Mouse (Mus musculus): ENCODE results near the gene Tmtc2.

The Tmtc2 gene

GRCm38 (mm10) chr10:105405856-105406527 is 168.3 kb downstream of the Tmtc2 start:
- no peak for DNase-seq

GRCm38 (mm10) chr10:105403931-105404330 is 170.3 kb downstream of the Tmtc2 start:
- no peak for DNase-seq

DNA sequence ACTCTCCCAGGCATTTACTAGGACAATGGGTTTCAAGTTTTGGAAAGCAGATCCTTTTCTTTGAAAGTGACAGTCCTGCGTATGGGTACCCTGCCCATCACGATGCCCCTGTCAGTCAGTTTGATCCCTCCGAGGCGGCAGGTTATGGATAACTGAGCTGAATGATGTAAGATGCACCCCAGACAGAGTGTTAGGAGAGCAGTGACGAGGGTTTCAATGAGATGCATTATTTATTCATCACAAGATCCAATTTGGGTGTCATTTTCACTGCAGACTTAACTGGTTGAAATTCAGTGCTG is 171.8 kb downstream of the Tmtc2 start:
- no peak for DNase-seq

GRCm38 (mm10) chr10:105401754-105402480 is 172.3 kb downstream of the Tmtc2 start:
- no peak for DNase-seq

- DNase-seq, result no peak
These were observed 174.9 kb downstream of the Tmtc2 start for GRCm38 (mm10) chr10:105399316-105399715.

GRCm38 (mm10) chr10:105384065-105384464 is 190.2 kb downstream of the Tmtc2 start:
- DNase-seq, result no peak

DNA sequence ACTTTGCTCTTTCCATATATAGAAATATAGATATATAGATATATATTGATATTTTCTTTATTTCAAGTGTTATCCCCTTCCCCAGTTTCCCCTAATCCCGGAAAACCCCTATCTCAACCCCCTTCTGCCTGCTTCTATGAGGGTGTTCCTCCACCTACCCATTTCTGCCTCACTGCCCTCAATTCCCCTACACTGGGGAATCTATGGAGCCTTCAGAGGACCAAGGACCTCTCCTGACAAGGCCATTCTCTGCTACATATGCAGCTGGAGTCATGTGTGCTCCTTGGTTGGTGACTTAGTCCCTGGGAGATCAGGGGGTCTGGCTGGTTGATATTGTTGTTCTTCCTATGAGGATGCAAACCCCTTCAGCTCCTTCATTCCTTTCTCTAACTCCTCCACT is 192.5 kb downstream of the Tmtc2 start:
- no peak for DNase-seq

- no peak for DNase-seq
These were observed 193.0 kb downstream of the Tmtc2 start for GRCm38 (mm10) chr10:105381202-105381601.

GRCm38 (mm10) chr10:105380584-105380983 is 193.7 kb downstream of the Tmtc2 start:
- DNase-seq, result no peak

- DNase-seq, result no peak
These were observed 196.5 kb downstream of the Tmtc2 start for GRCm38 (mm10) chr10:105377711-105378110.

DNA sequence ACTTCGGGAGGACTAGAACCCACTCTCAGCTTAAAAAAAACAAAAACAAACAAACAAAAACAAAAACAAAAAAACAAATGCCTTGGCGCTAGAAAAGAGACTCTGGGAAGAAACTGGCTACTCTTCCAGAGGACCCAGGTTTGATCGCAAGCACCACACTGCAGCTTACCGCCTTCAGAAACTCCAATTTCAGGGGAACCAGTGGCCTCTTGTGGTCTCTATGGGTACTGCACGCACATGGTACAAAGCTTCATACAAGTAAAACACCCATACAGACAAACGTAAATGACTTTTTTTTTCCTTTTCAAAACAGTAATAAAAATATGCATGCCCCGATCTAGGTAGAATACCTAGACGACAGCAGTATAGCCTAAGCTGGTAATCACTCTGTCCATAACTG is 201.0 kb downstream of the Tmtc2 start:
- no peak for DNase-seq

DNA sequence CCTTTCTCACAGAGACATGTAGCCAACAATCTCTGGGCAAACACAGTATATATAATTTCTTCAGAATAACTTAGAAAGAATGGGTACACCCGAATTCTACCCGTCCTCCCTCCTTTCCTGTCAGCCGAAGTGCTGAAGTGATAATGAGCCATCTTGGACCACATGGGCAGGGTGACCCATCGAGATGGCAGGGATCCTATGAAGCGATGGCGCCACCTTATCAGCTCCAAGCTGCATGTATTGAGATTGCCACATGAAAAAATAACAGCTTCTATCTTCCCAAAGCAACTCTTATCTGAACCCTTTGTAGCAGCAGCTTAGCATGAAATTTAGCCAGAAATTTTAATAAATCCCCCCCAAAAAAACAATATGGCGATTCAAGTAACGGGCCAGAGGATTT is 206.0 kb downstream of the Tmtc2 start:
- no peak for DNase-seq

- no peak for DNase-seq
These were observed 209.8 kb downstream of the Tmtc2 start for GRCm38 (mm10) chr10:105364480-105364879.

GRCm38 (mm10) chr10:105350301-105350700 is 223.9 kb downstream of the Tmtc2 start:
- DNase-seq, result no peak

GRCm38 (mm10) chr10:105345920-105346319 is 228.3 kb downstream of the Tmtc2 start:
- no peak for DNase-seq

GRCm38 (mm10) chr10:105332856-105333255 is 241.4 kb downstream of the Tmtc2 start:
- DNase-seq, result no peak

DNA sequence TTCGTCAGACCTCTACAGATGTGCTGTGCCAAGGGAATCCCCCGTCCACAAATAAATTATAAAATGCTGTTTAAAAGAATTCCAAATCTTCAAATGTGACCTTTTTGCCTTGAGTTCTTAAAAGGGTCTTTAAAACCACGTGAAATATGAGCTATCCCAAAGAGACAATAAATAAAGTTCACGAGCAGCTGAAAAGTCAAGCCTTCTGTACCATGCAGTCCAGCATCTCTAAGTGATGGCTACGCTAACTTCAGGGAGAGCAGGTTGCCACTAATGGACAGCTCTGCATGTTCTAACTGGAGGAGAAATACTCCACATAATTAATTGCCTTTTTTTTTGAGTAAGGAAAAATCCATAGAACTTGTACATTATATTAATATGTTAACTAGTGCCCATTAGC is 243.9 kb downstream of the Tmtc2 start:
- DNase-seq, result no peak

DNA sequence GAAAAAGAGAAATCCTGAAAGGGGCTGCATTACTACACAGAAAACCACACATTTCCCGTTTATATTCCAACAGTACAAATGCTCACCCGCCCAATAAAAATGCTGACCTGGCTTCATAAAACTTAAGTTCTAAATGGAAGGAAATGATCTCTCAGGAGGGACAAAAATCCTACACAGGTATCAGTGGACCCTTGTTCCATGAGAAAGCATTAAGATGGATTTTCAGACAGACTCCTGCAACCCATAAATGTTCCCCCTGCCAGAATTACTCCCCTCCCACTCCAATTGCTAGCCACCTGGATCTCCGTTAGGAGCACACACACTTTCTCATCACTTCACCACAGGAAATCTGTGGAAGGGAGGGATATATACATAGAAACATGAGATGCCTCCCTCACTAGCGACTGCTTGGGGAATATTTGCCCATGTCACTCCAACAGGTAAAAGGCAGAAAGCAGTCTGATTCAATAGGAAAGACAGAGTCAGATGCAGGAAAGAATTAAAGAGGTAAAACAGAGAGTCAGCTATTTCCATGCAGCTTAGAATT is 250.5 kb downstream of the Tmtc2 start:
- no peak for DNase-seq

- DNase-seq, result no peak
These were observed 254.8 kb downstream of the Tmtc2 start for GRCm38 (mm10) chr10:105319299-105320057.

DNA sequence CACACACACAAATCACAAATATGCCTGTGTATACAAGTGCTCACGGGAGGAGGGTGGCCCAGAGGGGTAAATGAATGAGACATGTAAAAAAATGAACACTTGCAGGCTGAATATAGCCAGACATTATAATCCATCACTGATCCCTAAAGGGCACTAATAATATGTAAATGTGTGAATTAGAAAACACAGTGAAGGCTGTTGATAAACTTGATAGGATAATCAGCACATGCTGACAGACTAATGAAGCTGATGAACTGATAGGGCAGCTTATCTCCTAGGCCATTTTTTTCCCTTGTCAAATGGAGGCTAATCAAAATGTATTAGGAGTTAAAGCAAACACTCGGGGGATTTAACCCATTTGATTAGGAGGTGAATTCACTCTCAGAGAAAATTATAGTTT is 255.4 kb downstream of the Tmtc2 start:
- no peak for DNase-seq

- no peak for DNase-seq
These were observed 261.3 kb downstream of the Tmtc2 start for GRCm38 (mm10) chr10:105312986-105313385.

GRCm38 (mm10) chr10:105297560-105297959 is 276.7 kb downstream of the Tmtc2 start:
- DNase-seq, result no peak

DNA sequence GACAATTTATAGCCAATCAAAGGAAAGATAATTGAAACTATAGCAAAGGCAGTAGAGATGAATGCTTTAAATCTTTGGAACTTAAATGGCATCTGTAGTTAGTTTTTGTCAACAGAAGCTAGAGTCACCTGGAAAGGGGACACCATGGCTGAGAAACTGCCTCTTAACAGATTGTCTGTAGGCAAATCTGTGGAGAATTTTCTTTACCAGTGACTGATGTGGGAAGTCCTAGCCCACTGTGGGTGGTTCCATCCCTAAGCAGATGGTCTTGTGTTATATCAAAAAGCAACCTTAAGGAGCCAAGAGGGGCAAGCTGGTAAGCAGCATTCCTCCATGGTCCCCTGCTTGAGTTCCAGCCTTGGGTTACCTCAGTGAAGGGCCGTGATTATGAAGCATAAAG is 281.3 kb downstream of the Tmtc2 start:
- DNase-seq, result no peak

DNA sequence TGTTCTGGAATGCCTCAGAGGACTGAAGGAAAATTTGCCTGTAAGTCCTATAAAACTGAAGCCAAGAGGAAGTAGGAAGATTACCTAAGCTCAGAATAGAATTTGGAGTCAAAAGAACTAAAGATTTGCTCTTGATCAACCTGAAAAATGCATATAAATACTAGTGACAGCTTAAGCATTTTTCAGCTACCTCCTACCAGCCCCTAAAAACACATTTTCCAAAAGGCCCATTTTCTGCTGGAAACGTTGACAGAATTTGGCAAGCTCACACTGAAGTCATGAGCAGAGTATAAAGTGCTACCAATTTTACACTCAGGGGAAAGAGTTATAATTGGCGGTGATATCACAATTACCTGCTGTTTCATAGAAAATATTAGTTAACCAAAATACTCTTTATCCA is 285.8 kb downstream of the Tmtc2 start:
- no peak for DNase-seq

Measured in spleen, adult 18-20 months (tissue).